8 mouse cellular contexts compared by ENCODE assay signal in the genomic region with DNA sequence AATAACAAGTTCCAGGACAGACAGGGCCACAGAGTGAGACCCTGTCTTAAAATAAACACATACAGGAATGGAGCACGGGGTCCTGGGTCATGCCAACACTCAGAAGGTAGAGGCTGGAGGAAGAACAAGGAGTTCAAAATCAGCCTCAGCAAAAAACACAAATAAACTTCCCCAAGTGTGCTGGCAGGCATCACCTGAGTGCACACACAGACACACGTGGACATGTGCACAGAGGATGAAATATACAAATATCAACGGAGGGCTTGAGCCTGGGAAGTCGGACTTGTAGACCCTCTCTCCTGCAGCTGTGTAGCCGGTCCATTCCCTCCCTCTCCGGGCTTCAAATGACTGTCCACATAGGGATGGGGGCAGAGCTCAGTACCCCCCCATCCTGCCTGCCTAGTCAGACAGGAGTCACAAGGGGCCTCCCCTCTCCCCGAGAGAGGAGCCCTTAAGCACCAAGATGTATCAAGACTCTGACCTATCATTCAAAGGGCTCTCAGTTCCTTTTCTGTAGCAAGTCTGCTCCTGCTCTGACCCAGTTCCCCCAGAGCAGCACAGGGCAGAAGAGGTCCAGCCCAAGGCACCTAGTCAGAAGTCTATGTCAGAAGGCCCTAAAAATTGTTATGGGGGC. TPM values are rescaled to one million over a fixed set of nuclear protein-coding genes. Genes with fewer than 3 reads are reported as not detected.
DNase-seq lines count a peak whose midpoint lies in the region; ATAC-seq lines count a peak whose summit lies in the region.

No protein-coding gene starts in this region.

- H3K4me1 ChIP-seq in kidney, embryonic 14.5 days (ENCODE audit: control insufficient read depth, insufficient read depth, low read length): peaks cover 71% of the 10 kb centered on the region
- peaks cover 44% of the 10 kb centered on the region for H3K4me1 ChIP-seq in hindbrain, embryonic 11.5 days (replicated peaks; ENCODE audit: control insufficient read depth, insufficient read depth, low read length)
- peaks cover 73% of the 10 kb centered on the region for H3K4me1 ChIP-seq in midbrain, embryonic 14.5 days (ENCODE audit: control insufficient read depth, insufficient read depth, low read length)

- no peaks in the 10 kb centered on the region for H3K27me3 ChIP-seq in kidney, embryonic 14.5 days (ENCODE audit: control insufficient read depth, insufficient read depth, low read length)
- H3K27me3 ChIP-seq in hindbrain, embryonic 11.5 days (ENCODE audit: control insufficient read depth, insufficient read depth, low read length): no peaks in the 10 kb centered on the region
- H3K27me3 ChIP-seq in midbrain, embryonic 14.5 days (ENCODE audit: control insufficient read depth, insufficient read depth, low read length): no peaks in the 10 kb centered on the region

- peak overlapping the region; percentile 62 for H3K9ac ChIP-seq in kidney, embryonic 14.5 days (ENCODE audit: low read depth, low read length)
- peak overlapping the region; percentile 68 for H3K9ac ChIP-seq in hindbrain, embryonic 11.5 days (ENCODE audit: low read depth, low read length)
- H3K9ac ChIP-seq in midbrain, embryonic 14.5 days (replicated peaks; ENCODE audit: low read length): peak overlapping the region; percentile 72

- ATAC-seq in kidney, embryonic 14.5 days (ENCODE audit: low FRiP score, low TSS enrichment): no peak
- ATAC-seq in hindbrain, embryonic 11.5 days (ENCODE audit: low FRiP score): no peak
- ATAC-seq in midbrain, embryonic 14.5 days (ENCODE audit: low FRiP score, low TSS enrichment): no peak

- DNase-seq in kidney, adult 11 months: no peak
- peak; percentile 29 for DNase-seq in NIH3T3 (ENCODE audit: low read depth)
- DNase-seq in hindbrain, embryonic 11.5 days (ENCODE audit: low spot score): no peak
- no peak for DNase-seq in midbrain, embryonic 14.5 days
- no peak for DNase-seq in adrenal gland, adult 8-10 months
- no peak for DNase-seq in retina, embryonic 14.5 days (ENCODE audit: low spot score)
- DNase-seq in urinary bladder, postnatal 25 days (ENCODE audit: low spot score): no peak

- peak overlapping the region; percentile 30 for H3K4me3 ChIP-seq in kidney, embryonic 14.5 days (ENCODE audit: low read length)
- H3K4me3 ChIP-seq in hindbrain, embryonic 11.5 days (ENCODE audit: low read depth, low read length): peak overlapping the region; percentile 19
- peak overlapping the region; percentile 88 for H3K4me3 ChIP-seq in midbrain, embryonic 14.5 days (replicated peaks; ENCODE audit: low read depth, low read length)

- 22% methylated on average over 7 of the region's 7 CpGs for WGBS in kidney, embryonic 14.5 days
- WGBS in hindbrain, embryonic 11.5 days: 20% methylated on average over 7 of the region's 7 CpGs
- 13% methylated on average over 7 of the region's 7 CpGs for WGBS in midbrain, embryonic 14.5 days

- no peaks in the 10 kb centered on the region for H3K9me3 ChIP-seq in kidney, embryonic 14.5 days (ENCODE audit: control insufficient read depth, low read length)
- no peaks in the 10 kb centered on the region for H3K9me3 ChIP-seq in hindbrain, embryonic 11.5 days (ENCODE audit: control insufficient read depth, low read length)
- no peaks in the 10 kb centered on the region for H3K9me3 ChIP-seq in midbrain, embryonic 14.5 days (ENCODE audit: control insufficient read depth, low read length)

- H3K36me3 ChIP-seq in kidney, embryonic 14.5 days (ENCODE audit: control insufficient read depth, insufficient read depth, low read length): peaks cover 2% of the 10 kb centered on the region; the same call in 1 of the 2 replicates
- no peaks in the 10 kb centered on the region for H3K36me3 ChIP-seq in hindbrain, embryonic 11.5 days (ENCODE audit: control insufficient read depth, insufficient read depth, low read length)
- H3K36me3 ChIP-seq in midbrain, embryonic 14.5 days (ENCODE audit: control insufficient read depth, insufficient read depth, low read length): no peaks in the 10 kb centered on the region

- peak overlapping the region; percentile 75 for H3K4me2 ChIP-seq in kidney, embryonic 14.5 days (replicated peaks; ENCODE audit: low read depth, low read length)
- H3K4me2 ChIP-seq in hindbrain, embryonic 11.5 days (replicated peaks; ENCODE audit: low read depth, low read length): peak overlapping the region; percentile 90
- peak overlapping the region; percentile 100 for H3K4me2 ChIP-seq in midbrain, embryonic 14.5 days (ENCODE audit: low read length)

- peak overlapping the region; percentile 93 for H3K27ac ChIP-seq in kidney, embryonic 14.5 days (ENCODE audit: low read depth, low read length)
- H3K27ac ChIP-seq in hindbrain, embryonic 11.5 days (ENCODE audit: low read depth, low read length): peak overlapping the region; percentile 97
- peak overlapping the region; percentile 98 for H3K27ac ChIP-seq in midbrain, embryonic 14.5 days (replicated peaks; ENCODE audit: low read depth, low read length)

RNA-seq across cellular contexts. Expression of gene Pprc1, which starts 3.3 kb away (rescaled TPM):
- polyA plus RNA-seq in kidney, embryonic 14.5 days (2014; fragmentation: Nextera tagmentation; extraction: Ambion mirVana): 39.5 and 54.4 TPM in 2 replicates
- 42.7 and 45.8 TPM in 2 replicates for polyA plus RNA-seq in hindbrain, embryonic 11.5 days (2014; fragmentation: Nextera tagmentation; extraction: Ambion mirVana)
- 21.1 and 21.5 TPM in 2 replicates for polyA plus RNA-seq in midbrain, embryonic 14.5 days (2014; fragmentation: Nextera tagmentation; extraction: Ambion mirVana)
- total RNA-seq in adrenal gland, adult 8-10 months (2022): 10 to 100 TPM; 27.8 to 37.8 (median 34.3) TPM

RNA-seq across cellular contexts. Expression of gene Ldb1, which starts 3.6 kb away (rescaled TPM):
- 79.6 and 97.2 TPM in 2 replicates for polyA plus RNA-seq in kidney, embryonic 14.5 days (2014; fragmentation: Nextera tagmentation; extraction: Ambion mirVana)
- 87.9 and 95.8 TPM in 2 replicates for polyA plus RNA-seq in hindbrain, embryonic 11.5 days (2014; fragmentation: Nextera tagmentation; extraction: Ambion mirVana)
- 116 and 145 TPM in 2 replicates for polyA plus RNA-seq in midbrain, embryonic 14.5 days (2014; fragmentation: Nextera tagmentation; extraction: Ambion mirVana)
- total RNA-seq in adrenal gland, adult 8-10 months (2022): 100 to 1,000 TPM in 2 of 4 experiments, 10 to 100 TPM in 2; 55.5 to 115 (median 89.6) TPM

RNA-seq across cellular contexts. Expression of gene Nolc1, which starts 34.2 kb away (rescaled TPM):
- polyA plus RNA-seq in kidney, embryonic 14.5 days (2014; fragmentation: Nextera tagmentation; extraction: Ambion mirVana): 80.6 and 114 TPM in 2 replicates
- polyA plus RNA-seq in hindbrain, embryonic 11.5 days (2014; fragmentation: Nextera tagmentation; extraction: Ambion mirVana): 102 and 103 TPM in 2 replicates
- polyA plus RNA-seq in midbrain, embryonic 14.5 days (2014; fragmentation: Nextera tagmentation; extraction: Ambion mirVana): 54.1 and 74.4 TPM in 2 replicates
- total RNA-seq in adrenal gland, adult 8-10 months (2022): 10 to 100 TPM; 43.3 to 47.8 (median 45.5) TPM

RNA-seq across cellular contexts. Expression of gene Hps6, which starts 38.1 kb away (rescaled TPM):
- polyA plus RNA-seq in kidney, embryonic 14.5 days (2014; fragmentation: Nextera tagmentation; extraction: Ambion mirVana): 2.8 and 4.2 TPM in 2 replicates
- 1.0 and 1.9 TPM in 2 replicates for polyA plus RNA-seq in hindbrain, embryonic 11.5 days (2014; fragmentation: Nextera tagmentation; extraction: Ambion mirVana)
- 1.4 and 1.5 TPM in 2 replicates for polyA plus RNA-seq in midbrain, embryonic 14.5 days (2014; fragmentation: Nextera tagmentation; extraction: Ambion mirVana)
- 10 to 100 TPM; 13.0 to 25.3 (median 19.9) TPM for total RNA-seq in adrenal gland, adult 8-10 months (2022)

RNA-seq across cellular contexts. Expression of gene Armh3, which starts 43.1 kb away (rescaled TPM):
- 9.0 and 17.0 TPM in 2 replicates for polyA plus RNA-seq in kidney, embryonic 14.5 days (2014; fragmentation: Nextera tagmentation; extraction: Ambion mirVana)
- 13.7 and 15.3 TPM in 2 replicates for polyA plus RNA-seq in hindbrain, embryonic 11.5 days (2014; fragmentation: Nextera tagmentation; extraction: Ambion mirVana)
- polyA plus RNA-seq in midbrain, embryonic 14.5 days (2014; fragmentation: Nextera tagmentation; extraction: Ambion mirVana): 18.6 and 21.8 TPM in 2 replicates
- total RNA-seq in adrenal gland, adult 8-10 months (2022): 10 to 100 TPM; 19.0 to 27.7 (median 20.8) TPM

Comparison
In these comparisons a context has a peak if more than half of its experiments do, and no peak if none do; other contexts are left out.
1. H3K4me3 ChIP-seq: peak in every context shown above with its lines; median percentile 88 in midbrain, embryonic 14.5 days; 30 in kidney, embryonic 14.5 days; 19 in hindbrain, embryonic 11.5 days.